In genomic region chr11:49108833-49109232, GRCm38 (mm10) we compare ENCODE assay signal across 9 mouse cellular contexts. TPM values are rescaled to one million over a fixed set of nuclear protein-coding genes. Genes with fewer than 3 reads are reported as not detected.
A peak's percentile ranks its signal among the peaks of the same experiment; 100 is the strongest.
DNase-seq lines count a peak whose midpoint lies in the region; ATAC-seq lines count a peak whose summit lies in the region.
"Had no signal": no experiment of that assay in that cellular context is flagged by ENCODE, and none has a peak within 500 bp of the region (broad histone marks: within the 10 kb centered on the region; RNA-seq: fewer than 3 reads in every experiment).

No protein-coding gene starts in this region.

- no peaks in the 10 kb centered on the region for H3K9me3 ChIP-seq in kidney, embryonic 15.5 days (replicated peaks)
- H3K9me3 ChIP-seq in kidney, embryonic 14.5 days (ENCODE audit: control insufficient read depth, low read length): no peaks in the 10 kb centered on the region
- H3K9me3 ChIP-seq: lung, embryonic 15.5 days had no signal

- no peak overlapping the region for H3K4me2 ChIP-seq in kidney, embryonic 15.5 days
- no peak overlapping the region for H3K4me2 ChIP-seq in kidney, embryonic 14.5 days (replicated peaks; ENCODE audit: low read depth, low read length)
- H3K4me2 ChIP-seq: lung, embryonic 15.5 days had no signal

- H3K9ac ChIP-seq in kidney, embryonic 15.5 days: no peak overlapping the region
- H3K9ac ChIP-seq in kidney, embryonic 14.5 days (ENCODE audit: low read depth, low read length): no peak overlapping the region
- H3K9ac ChIP-seq: lung, embryonic 15.5 days had no signal

- no peaks in the 10 kb centered on the region for H3K36me3 ChIP-seq in kidney, embryonic 15.5 days
- H3K36me3 ChIP-seq in kidney, embryonic 14.5 days (ENCODE audit: control insufficient read depth, insufficient read depth, low read length): no peaks in the 10 kb centered on the region
- H3K36me3 ChIP-seq: lung, embryonic 15.5 days had no signal

- H3K27ac ChIP-seq in kidney, embryonic 15.5 days: no peak overlapping the region
- no peak overlapping the region for H3K27ac ChIP-seq in kidney, embryonic 14.5 days (ENCODE audit: low read depth, low read length)
- H3K27ac ChIP-seq: lung, embryonic 15.5 days had no signal

- H3K4me1 ChIP-seq in kidney, embryonic 15.5 days: peaks cover 6% of the 10 kb centered on the region; the same call in 1 of the 2 replicates
- no peaks in the 10 kb centered on the region for H3K4me1 ChIP-seq in kidney, embryonic 14.5 days (ENCODE audit: control insufficient read depth, insufficient read depth, low read length)
- H3K4me1 ChIP-seq: lung, embryonic 15.5 days had no signal

- no peak overlapping the region for H3K4me3 ChIP-seq in kidney, embryonic 15.5 days (replicated peaks)
- no peak overlapping the region for H3K4me3 ChIP-seq in kidney, embryonic 14.5 days (ENCODE audit: low read length)
- H3K4me3 ChIP-seq: lung, embryonic 15.5 days had no signal

- peak; percentile 67 for DNase-seq in CD4-positive helper T cell, adult 2 months (ENCODE audit: low read depth, low spot score)
- DNase-seq in ES-CJ7 (ENCODE audit: low read depth, low spot score): peak; percentile 38
- no peak for DNase-seq in spleen, adult 12 weeks (ENCODE audit: low spot score)

- 30% methylated on average over 1 of the region's 1 CpGs for WGBS in kidney, embryonic 15.5 days
- 36% methylated on average over 1 of the region's 1 CpGs for WGBS in kidney, embryonic 14.5 days

- 0 out of 2 replicates have a peak, but pooled peaks have one; percentile 15 for ATAC-seq in kidney, embryonic 15.5 days (replicated peaks; ENCODE audit: low FRiP score)
- no peak for ATAC-seq in kidney, embryonic 14.5 days (ENCODE audit: low FRiP score, low TSS enrichment)
- ATAC-seq in granulocyte monocyte progenitor cell, adult 5-6 weeks (replicated peaks; ENCODE audit: poor library complexity, severe bottlenecking): peak; percentile 75
- peak; percentile 54 for ATAC-seq in monocyte, adult 5-6 weeks (replicated peaks; ENCODE audit: insufficient number of reproducible peaks, low FRiP score, low TSS enrichment, poor library complexity, severe bottlenecking)

- 0 out of 2 replicates have a peak, but pooled peaks cover 5% of the 10 kb centered on the region for H3K27me3 ChIP-seq in kidney, embryonic 15.5 days
- no peaks in the 10 kb centered on the region for H3K27me3 ChIP-seq in kidney, embryonic 14.5 days (ENCODE audit: control insufficient read depth, insufficient read depth, low read length)
- H3K27me3 ChIP-seq: lung, embryonic 15.5 days had no signal

RNA-seq across cellular contexts. Expression of gene Olfr1396, which starts 5.8 kb away (rescaled TPM):
- polyA plus RNA-seq in kidney, embryonic 15.5 days (2015; fragmentation: Nextera tagmentation; extraction: Ambion mirVana): not detected in 2 replicates
- not detected in 2 replicates for polyA plus RNA-seq in kidney, embryonic 14.5 days (2014; fragmentation: Nextera tagmentation; extraction: Ambion mirVana)
- total RNA-seq in granulocyte monocyte progenitor cell, adult 5-6 weeks (2014; fragmentation: Nextera tagmentation): not detected in 2 replicates
- total RNA-seq in granulocyte monocyte progenitor cell, adult 5-6 weeks (2017): not detected in 2 replicates
- total RNA-seq in monocyte, adult 5-6 weeks (2017): not detected in 3 replicates
- polyA plus RNA-seq: lung, embryonic 15.5 days; stomach, embryonic 14.5 days had no signal

RNA-seq across cellular contexts. Expression of gene Ifi47, which starts 32.4 kb away (rescaled TPM):
- polyA plus RNA-seq in kidney, embryonic 15.5 days (2015; fragmentation: Nextera tagmentation; extraction: Ambion mirVana): 1.7 and 2.1 TPM in 2 replicates
- 1.7 and 2.0 TPM in 2 replicates for polyA plus RNA-seq in kidney, embryonic 14.5 days (2014; fragmentation: Nextera tagmentation; extraction: Ambion mirVana)
- 84.9 and 101 TPM in 2 replicates for total RNA-seq in granulocyte monocyte progenitor cell, adult 5-6 weeks (2014; fragmentation: Nextera tagmentation)
- total RNA-seq in granulocyte monocyte progenitor cell, adult 5-6 weeks (2017): 45.8 and 73.5 TPM in 2 replicates
- total RNA-seq in monocyte, adult 5-6 weeks (2017): 23.6 to 98.9 TPM (median 35.3 TPM) in 3 replicates

RNA-seq across cellular contexts. Expression of gene Olfr1395, which starts 33.2 kb away (rescaled TPM):
- polyA plus RNA-seq in kidney, embryonic 15.5 days (2015; fragmentation: Nextera tagmentation; extraction: Ambion mirVana): not detected in 2 replicates
- not detected in 2 replicates for polyA plus RNA-seq in kidney, embryonic 14.5 days (2014; fragmentation: Nextera tagmentation; extraction: Ambion mirVana)
- total RNA-seq in granulocyte monocyte progenitor cell, adult 5-6 weeks (2014; fragmentation: Nextera tagmentation): not detected in 2 replicates
- not detected in 2 replicates for total RNA-seq in granulocyte monocyte progenitor cell, adult 5-6 weeks (2017)
- total RNA-seq in monocyte, adult 5-6 weeks (2017): not detected in 3 replicates
- polyA plus RNA-seq: lung, embryonic 15.5 days; stomach, embryonic 14.5 days had no signal

RNA-seq across cellular contexts. Expression of gene Tgtp2, which starts 44.8 kb away (rescaled TPM):
- polyA plus RNA-seq in kidney, embryonic 15.5 days (2015; fragmentation: Nextera tagmentation; extraction: Ambion mirVana): 0.32 TPM in 1 of 2 replicates, not detected in the other
- polyA plus RNA-seq in kidney, embryonic 14.5 days (2014; fragmentation: Nextera tagmentation; extraction: Ambion mirVana): 0.20 TPM in 1 of 2 replicates, not detected in the other
- total RNA-seq in granulocyte monocyte progenitor cell, adult 5-6 weeks (2014; fragmentation: Nextera tagmentation): 6.8 and 8.9 TPM in 2 replicates
- 27.9 and 40.5 TPM in 2 replicates for total RNA-seq in granulocyte monocyte progenitor cell, adult 5-6 weeks (2017)
- total RNA-seq in monocyte, adult 5-6 weeks (2017): 15.9 to 85.7 TPM (median 25.2 TPM) in 3 replicates

RNA-seq across cellular contexts. Expression of gene Olfr1394, which starts 45.3 kb away (rescaled TPM):
- polyA plus RNA-seq in kidney, embryonic 15.5 days (2015; fragmentation: Nextera tagmentation; extraction: Ambion mirVana): not detected in 2 replicates
- not detected in 2 replicates for polyA plus RNA-seq in kidney, embryonic 14.5 days (2014; fragmentation: Nextera tagmentation; extraction: Ambion mirVana)
- total RNA-seq in granulocyte monocyte progenitor cell, adult 5-6 weeks (2014; fragmentation: Nextera tagmentation): not detected in 2 replicates
- not detected in 2 replicates for total RNA-seq in granulocyte monocyte progenitor cell, adult 5-6 weeks (2017)
- total RNA-seq in monocyte, adult 5-6 weeks (2017): not detected in 3 replicates
- polyA plus RNA-seq: lung, embryonic 15.5 days; stomach, embryonic 14.5 days had no signal
